Mouse (Mus musculus): ENCODE measurements around the gene Parm1.

The Parm1 gene

DNA sequence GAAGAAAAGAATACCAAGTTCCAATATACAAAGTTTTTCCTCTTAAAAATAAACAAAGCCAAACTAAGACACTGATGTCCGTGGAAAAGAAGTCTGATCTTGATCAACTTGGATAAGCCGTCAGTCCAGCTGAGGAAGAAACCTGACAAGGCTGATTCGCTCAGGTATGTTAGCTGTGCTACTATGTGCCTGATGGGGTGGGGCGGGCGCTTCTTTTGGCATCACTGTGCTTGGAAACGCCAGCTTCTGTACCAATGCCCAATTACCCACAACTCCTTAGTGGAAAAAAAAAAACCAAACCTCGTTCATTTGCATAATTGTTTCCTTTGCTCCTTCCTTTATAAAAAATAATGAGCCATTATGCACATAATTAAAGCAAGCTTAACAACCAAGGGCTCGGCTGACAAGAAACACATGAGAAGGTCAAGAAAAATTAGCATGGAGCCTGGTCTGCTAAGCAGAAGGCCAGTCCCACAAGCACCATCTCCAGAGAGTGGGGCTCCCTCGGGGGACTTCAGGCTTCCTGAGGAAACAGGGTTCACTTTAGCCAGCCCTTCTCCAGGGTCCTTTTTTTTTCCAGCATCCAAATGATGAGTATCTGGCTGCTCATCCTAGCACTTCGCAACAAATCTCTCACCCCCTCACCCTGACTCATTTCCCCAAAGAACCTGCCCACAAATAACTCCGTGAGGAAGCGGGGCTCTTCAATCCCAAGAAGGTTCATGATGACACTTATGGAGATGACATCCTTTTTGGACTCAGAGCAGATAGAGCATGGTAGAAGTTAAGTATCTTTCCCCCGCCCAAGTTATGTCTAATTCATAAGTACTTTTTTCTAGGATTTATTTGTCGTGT is 135.9 kb downstream of the Parm1 start:
- no peak for DNase-seq (ENCODE audit: low spot score)

DNA sequence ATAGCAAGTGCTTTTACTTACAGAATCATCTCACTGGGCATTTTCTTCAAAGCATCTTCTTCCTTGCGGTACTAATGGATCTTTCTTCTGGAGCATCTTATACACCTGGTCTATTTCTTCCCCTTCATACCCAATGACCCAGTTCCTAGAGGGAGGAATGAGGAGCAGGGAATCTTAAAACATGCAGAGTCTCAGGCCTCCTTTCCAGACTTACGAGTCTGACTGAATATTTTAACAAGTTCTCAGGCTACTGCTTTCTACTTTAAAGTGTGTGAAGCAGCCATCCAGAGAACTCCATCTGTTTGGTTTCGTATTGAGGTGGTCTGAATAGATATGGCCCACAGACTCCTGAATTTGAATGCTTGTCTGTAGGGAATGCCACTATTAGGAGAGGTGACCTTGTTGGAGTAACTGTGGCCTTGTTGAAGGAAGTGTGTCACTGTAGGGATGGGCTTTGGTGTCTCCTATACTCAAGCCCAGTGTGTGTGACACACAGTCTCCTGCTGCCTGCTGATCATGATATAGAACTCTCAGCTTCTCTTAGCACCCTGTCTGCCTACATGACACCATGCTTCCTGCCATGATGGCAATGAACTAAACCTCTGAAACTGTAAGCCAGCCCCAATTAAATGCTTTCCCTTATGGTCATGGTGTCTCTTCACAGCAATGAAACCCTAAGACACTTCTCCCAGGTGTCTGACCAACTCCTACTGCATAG is 137.1 kb downstream of the Parm1 start:
- DNase-seq (ENCODE audit: low spot score) = no peak

- DNase-seq (ENCODE audit: low spot score) = peak; percentile 42
Measured at GRCm38 (mm10) chr5:91655263-91655662, 137.8 kb downstream of the Parm1 start.

DNA sequence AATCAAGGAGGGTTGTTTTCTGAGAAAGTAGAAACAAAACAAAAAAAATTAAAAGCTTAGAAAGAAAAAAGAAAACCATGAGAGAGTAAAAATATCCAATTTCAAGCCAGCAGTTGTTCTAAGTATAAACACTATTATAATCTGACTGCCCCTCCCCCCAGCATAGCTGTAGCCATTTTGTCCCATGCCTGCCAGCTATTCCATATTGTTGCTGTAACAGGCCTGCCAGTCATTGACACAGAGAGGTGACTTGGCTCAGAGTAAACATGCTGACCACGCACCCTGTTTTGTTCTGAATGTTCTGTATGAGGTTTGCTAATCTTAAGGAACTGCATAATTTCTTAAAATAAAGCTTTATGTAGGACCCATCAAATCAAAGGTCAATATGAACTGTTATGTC is 145.3 kb downstream of the Parm1 start:
- DNase-seq (ENCODE audit: low spot score) = no peak

- no peak for DNase-seq (ENCODE audit: low spot score)
Measured at GRCm38 (mm10) chr5:91667127-91667526, 149.7 kb downstream of the Parm1 start.

DNA sequence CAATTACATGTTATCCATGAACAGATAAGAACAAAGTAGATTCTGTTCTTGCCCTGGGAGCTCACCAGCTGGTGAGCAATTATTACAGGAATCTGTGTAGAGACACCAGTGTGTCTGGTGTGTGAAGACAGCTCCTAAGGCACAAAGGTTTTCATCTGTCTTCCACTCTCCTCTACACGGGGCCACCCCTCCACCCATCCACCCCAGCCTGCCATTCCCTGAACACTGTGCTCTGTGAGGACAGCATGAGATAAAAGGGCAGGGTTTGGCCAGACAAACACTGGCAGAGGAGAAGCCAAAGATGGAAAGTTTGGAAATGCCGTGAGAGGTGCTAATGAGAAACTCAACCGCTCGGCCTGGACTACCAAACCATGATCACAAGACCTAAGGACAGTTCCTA is 151.8 kb downstream of the Parm1 start:
- DNase-seq (ENCODE audit: low spot score) = no peak

All from ovary, postnatal 36 days (tissue).